Mouse (Mus musculus): ENCODE data around the gene Ercc6. TPM values are rescaled to one million over a fixed set of nuclear protein-coding genes. Genes with fewer than 3 reads are reported as not detected.

Gene Ercc6
- total RNA-seq, 1 experiment from 2014 or later, result 29.1 TPM

DNA sequence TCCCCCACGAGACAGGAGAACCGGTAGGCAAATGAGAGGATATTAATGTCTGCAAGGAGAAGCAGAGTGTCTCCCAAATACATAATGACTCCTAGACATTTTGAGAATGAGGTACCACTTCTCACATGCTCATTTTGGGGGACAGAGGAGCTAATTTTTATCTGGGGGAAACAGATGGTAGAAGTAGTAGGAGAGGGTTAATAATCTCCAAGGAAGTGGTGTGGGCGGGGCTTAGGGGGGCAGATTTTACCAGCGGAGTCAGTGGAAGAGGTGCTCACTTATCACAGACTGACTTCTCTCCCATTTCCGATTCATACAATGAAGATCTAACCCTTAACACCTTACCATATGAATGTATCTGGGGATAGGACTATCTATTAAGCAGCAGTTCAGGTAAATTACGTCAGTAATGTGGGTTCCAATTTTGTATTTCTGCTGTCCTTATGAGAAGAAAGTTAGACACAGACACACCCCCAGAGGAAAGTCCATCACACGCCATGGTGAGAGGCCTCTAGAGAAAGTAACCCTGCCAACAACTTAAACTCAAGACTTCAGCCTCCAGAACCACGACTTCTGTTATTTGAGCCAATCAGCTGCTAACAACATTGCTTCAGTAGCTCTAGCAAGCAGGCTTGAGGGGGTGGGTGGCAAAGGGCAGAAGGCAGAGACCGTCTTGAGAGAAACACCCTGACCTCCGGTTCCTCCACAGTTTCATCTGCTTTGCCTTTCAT, 5.1 kb upstream of the Ercc6 start:
- ATAC-seq (replicated peaks in 1 of 2; ENCODE audit: insufficient read depth in 1 of 2, low FRiP score in 2 of 2, low TSS enrichment in 1 of 2, low read depth in 1 of 2, poor library complexity in 2 of 2, severe bottlenecking in 2 of 2), result no peak; a peak in 1 of 4 replicates

DNA sequence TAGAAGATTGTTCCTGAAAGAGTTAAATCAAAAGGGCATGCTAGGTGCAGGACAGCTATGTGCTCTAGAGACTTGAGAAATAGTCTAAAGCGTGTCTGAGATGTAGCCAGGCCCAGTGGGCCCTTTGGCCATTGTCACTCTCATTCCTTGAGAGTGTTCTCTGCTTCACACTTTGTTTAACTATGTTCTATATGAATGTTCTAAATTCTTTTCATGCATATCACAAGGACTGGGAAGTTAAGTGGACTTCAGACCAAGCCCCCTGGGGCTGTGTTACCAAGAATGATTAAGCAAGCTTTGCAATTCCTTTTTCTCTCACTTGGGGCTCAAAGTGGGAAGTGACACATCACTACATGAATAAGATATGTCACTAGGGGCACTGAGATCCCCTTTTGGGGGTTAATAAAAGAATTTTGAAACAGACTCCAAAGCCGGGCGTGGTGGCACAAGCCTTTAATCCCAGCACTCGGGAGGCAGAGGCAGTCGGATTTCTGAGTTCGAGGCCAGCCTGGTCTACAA, 3.8 kb upstream of the Ercc6 start:
- ATAC-seq (replicated peaks in 1 of 2; ENCODE audit: insufficient read depth in 1 of 2, low FRiP score in 2 of 2, low TSS enrichment in 1 of 2, low read depth in 1 of 2, poor library complexity in 2 of 2, severe bottlenecking in 2 of 2), result no peak

DNA sequence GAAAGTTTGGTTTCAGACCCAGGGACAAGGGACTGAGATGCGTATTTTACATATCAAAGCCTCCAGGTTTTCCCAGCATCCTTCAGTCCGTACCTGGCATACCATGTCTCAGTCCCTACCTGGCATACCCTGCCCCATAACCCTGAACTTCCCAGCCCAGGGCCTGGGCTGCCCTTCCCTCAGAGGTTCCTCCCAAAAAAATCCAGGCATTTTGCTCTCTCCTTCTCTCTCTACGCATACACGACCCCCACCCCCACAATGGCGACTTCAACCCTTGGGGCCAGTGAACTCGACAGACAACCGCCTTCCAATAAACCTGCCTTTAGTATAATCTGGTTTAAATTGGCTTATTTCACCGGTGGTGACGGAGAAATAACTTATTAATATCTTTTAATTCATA, 409 bp upstream of the Ercc6 start:
- ATAC-seq (replicated peaks in 1 of 2; ENCODE audit: insufficient read depth in 1 of 2, low FRiP score in 2 of 2, low TSS enrichment in 1 of 2, low read depth in 1 of 2, poor library complexity in 2 of 2, severe bottlenecking in 2 of 2), result no peak

DNA sequence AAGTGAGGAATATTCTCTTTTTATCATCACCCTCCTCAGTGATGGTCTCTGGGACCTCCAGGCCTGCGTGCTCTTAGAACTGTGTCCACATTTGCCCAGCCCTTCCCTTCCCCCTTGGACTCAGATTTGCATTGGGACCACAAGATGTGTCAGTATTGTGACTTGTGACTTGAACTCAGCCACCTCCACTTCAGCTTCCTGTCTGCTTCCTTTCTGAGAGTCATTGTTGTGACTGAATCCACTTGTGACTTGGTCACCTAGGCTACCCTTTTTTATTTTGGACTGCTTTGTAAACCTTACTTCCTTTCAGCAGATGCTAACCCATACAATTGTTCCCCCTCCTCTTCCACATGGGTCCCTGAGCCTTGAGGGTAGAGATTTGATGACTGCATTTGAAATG, 2.8 kb downstream of the Ercc6 start:
- peak; percentile 65 to 68 for ATAC-seq (replicated peaks in 1 of 2; ENCODE audit: insufficient read depth in 1 of 2, low FRiP score in 2 of 2, low TSS enrichment in 1 of 2, low read depth in 1 of 2, poor library complexity in 2 of 2, severe bottlenecking in 2 of 2)

DNA sequence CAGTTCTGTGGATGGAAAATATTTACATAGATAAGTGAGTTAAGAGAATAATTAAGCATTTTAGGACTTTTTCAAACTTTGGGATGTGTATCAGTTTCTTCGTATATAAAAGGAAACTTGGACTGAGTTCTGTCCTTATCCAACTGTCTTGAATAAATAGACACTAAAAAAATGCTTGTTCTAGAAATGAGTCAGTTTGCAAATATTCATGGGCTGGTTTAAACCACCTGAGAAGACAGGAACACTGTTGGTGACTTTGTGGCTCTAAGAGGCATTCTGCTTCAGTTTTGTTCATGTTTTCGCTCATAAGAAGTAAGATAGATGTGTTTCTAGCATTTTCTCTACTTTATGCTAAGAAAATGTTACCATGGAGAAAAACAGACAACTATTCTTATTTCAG, 5.2 kb downstream of the Ercc6 start:
- ATAC-seq (replicated peaks in 1 of 2; ENCODE audit: insufficient read depth in 1 of 2, low FRiP score in 2 of 2, low TSS enrichment in 1 of 2, low read depth in 1 of 2, poor library complexity in 2 of 2, severe bottlenecking in 2 of 2), result no peak

DNA sequence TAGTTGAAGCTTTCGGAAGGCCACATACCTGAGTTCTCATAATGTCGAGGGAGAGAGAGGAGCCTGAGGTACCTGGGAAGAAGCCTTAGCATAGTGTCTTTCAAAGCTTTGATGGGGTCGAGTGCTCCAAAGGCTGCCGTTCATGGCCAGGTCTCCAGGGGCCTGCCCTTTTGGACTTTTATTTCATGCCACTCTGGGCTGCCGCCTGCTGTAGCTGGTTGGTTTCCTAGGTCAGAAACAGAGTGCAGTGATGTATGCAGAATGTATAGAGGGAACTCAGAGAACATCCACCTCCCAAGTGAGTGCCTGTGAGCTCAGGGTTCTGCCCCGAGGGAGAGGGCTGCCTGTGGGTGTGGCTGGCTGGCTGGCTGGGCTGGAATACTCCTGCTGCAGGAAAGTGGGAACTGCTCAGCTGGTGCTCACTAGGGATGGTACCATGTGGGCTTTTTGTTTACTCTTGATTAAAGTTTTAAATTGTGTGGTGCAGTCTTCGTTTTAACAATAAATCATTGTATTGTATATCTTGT, 7.1 kb downstream of the Ercc6 start:
- ATAC-seq (replicated peaks in 1 of 2; ENCODE audit: insufficient read depth in 1 of 2, low FRiP score in 2 of 2, low TSS enrichment in 1 of 2, low read depth in 1 of 2, poor library complexity in 2 of 2, severe bottlenecking in 2 of 2), result no peak

DNA sequence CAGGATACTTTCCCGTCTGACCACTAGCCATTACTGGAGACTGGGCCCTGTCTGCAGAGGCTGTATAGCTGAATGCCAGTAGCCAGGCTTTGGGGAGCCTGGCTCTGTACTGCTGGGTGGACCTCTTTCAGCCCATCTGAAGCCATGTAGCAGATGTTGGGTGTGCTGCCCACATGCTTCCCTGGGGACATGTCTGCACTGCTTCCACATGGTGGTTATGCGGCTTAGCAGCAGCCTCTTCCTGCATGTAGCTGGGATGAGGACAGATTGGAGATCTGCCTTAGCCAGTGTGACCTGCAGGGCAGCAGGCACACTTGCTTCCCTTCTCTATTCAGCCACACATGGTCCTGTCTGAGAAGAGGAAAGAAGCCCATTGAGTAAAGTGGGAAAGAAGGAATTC, 9.0 kb downstream of the Ercc6 start:
- ATAC-seq (replicated peaks in 1 of 2; ENCODE audit: insufficient read depth in 1 of 2, low FRiP score in 2 of 2, low TSS enrichment in 1 of 2, low read depth in 1 of 2, poor library complexity in 2 of 2, severe bottlenecking in 2 of 2), result no peak

DNA sequence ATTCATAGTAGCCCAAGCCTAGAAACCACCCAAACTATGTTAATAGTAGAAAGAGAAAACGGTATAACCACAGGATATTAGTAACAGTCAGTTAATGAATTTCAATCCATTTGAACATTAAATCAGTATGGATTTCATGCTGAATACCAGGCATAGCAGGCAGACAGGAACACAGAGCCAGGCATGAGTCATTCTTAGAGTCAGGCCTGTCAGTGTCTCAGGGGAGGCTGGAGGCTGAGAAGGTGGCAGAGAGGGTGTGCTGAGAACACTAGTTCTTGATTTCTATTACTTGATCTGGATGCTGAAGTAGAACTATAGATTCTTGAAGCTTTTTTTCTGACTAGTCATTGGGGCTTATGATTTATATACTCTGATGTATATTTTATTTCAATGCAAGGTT, 10.8 kb downstream of the Ercc6 start:
- ATAC-seq (replicated peaks in 1 of 2; ENCODE audit: insufficient read depth in 1 of 2, low FRiP score in 2 of 2, low TSS enrichment in 1 of 2, low read depth in 1 of 2, poor library complexity in 2 of 2, severe bottlenecking in 2 of 2), result no peak

DNA sequence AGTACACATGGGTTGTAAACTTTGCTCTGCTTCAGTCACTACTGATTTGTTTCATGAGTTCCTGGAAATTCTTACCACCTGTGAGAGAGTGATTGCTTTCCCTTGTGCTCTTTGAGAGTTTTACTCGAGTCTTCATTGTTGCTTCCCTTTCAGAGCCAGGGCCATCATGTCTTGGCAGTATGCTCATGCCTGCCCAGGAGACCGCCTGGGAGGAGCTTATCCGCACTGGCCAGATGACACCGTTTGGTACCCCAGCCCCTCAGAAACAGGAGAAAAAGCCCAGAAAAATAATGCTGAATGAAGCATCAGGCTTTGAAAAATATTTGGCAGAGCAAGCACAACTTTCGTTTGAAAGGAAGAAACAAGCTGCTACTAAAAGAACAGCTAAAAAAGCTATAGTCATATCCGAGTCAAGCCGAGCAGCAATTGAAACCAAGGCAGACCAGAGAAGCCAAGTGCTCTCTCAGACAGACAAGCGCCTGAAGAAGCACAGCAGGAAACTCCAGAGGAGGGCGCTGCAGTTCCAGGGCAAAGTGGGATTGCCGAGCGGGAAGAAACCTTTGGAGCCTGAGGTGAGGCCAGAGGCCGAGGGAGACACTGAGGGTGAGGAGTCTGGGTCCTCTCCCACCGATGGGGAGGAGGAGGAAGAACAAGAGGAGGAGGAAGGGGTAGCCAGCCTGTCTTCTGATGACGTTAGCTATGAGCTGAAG, 12.8 kb downstream of the Ercc6 start:
- no peak for ATAC-seq (replicated peaks in 1 of 2; ENCODE audit: insufficient read depth in 1 of 2, low FRiP score in 2 of 2, low TSS enrichment in 1 of 2, low read depth in 1 of 2, poor library complexity in 2 of 2, severe bottlenecking in 2 of 2)

DNA sequence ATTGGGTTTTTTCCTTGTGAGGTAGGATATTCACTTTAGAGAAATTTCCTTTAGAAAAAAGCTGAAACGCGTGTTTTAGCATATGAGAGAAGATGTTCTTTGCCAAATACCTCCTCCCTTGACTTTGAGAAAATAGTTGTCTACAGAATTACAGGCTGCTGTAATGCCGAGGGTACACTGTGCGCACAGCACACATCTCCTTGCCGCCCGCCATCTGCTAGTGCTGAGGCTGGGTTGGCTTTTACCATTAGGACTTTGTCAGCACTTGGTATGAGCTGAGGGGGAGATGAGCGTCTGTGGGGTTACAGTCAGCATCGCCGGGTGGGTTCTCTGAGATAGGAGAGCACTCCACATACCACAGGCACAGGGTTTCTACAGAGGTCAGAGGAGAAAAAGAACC, 13.9 kb downstream of the Ercc6 start:
- no peak for ATAC-seq (replicated peaks in 1 of 2; ENCODE audit: insufficient read depth in 1 of 2, low FRiP score in 2 of 2, low TSS enrichment in 1 of 2, low read depth in 1 of 2, poor library complexity in 2 of 2, severe bottlenecking in 2 of 2)

DNA sequence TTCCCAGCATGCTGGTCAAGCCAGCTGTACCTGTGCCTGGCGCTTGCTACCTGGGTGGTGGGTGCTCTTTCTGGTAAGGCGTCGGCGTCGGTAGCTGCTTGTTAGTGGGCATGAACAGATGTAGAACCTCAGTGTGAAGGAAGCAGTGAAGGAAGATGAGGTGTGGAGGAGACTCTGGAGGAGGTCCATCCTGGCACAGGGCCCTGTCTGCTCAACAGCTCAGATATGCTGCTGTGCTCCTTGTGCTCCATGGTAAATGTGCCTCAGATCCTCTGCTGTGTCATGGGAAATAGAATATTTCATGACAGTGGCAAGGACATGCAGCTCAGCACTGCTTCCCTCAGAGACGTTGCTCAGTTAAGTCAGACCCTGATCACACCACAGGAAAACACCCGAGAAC, 15.7 kb downstream of the Ercc6 start:
- ATAC-seq (replicated peaks in 1 of 2; ENCODE audit: insufficient read depth in 1 of 2, low FRiP score in 2 of 2, low TSS enrichment in 1 of 2, low read depth in 1 of 2, poor library complexity in 2 of 2, severe bottlenecking in 2 of 2), result no peak

DNA sequence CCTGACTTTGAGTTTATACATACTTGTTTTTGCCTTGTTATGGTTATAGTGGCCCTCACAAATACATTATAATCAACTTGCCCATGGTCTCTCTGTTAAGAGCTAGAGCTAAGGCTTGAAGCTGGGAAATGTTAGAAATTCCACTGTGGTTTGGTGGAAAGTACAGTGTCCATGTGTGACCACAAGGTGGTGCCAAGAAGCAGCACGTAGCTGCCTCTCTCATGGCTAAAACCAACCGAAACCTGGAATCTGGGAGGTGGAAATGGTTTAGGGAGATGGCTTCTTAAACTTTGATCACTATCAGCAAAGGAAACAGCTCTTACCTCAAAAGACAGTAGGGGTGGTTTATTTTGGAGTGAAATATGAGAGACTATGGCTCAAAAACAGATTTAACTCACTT, 17.6 kb downstream of the Ercc6 start:
- peak; percentile 64 to 71 for ATAC-seq (replicated peaks in 1 of 2; ENCODE audit: insufficient read depth in 1 of 2, low FRiP score in 2 of 2, low TSS enrichment in 1 of 2, low read depth in 1 of 2, poor library complexity in 2 of 2, severe bottlenecking in 2 of 2)

DNA sequence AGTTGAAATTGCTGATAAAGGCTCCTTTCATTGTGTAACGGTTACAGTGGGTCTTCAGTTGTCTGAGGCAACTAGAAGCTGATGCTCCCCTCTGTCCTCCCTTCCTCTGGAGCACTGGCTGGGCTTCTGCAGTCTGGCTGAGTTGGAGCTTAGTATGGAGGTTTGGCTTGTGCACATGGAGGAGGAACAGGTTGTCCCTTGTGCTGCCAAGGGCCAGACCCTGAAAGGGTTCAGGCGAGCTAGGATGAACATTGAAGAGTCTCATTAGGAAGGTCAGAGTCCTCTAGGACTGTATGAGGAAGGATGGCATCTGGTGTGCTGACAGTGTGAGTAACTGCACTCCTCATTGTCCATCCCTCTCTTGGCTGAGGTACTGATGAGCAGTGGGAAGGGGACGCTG, 18.1 kb downstream of the Ercc6 start:
- no peak for ATAC-seq (replicated peaks in 1 of 2; ENCODE audit: insufficient read depth in 1 of 2, low FRiP score in 2 of 2, low TSS enrichment in 1 of 2, low read depth in 1 of 2, poor library complexity in 2 of 2, severe bottlenecking in 2 of 2)

DNA sequence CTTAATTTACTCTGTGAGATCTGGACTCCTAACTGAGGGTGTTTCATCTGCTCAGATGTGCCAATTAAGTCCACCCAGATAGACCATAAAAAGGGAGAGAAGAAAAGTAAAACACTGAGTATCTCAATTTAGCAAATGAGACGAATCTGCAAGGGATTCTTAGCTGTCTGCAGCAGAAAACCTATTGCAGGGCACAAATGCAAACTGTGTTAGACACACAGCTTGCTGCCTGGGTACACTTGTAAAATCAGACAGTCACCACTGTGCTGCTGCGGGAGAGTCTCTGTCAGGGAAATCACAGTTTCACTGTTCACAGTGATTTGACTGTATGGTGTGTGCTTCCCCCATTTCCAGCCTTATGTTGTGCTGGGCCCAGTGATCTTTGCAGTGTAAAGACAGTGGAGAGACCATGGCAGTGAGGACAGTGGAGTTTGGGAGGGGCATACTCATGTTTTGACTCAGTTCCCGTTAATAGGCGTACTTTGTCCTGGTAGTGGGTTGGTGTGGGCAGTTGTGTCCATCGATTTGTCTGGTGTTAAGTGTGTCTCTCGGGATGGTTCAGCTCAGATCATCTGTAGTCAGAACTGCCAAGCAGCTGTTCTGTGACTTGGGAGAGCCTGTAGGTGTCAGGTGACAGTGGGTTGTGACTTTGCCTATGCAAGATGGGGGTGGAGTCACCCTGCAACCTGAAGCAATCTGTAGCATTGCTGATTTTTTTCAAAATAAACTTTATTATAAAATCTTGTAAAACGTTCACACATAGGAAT, 19.2 kb downstream of the Ercc6 start:
- ATAC-seq (replicated peaks in 1 of 2; ENCODE audit: insufficient read depth in 1 of 2, low FRiP score in 2 of 2, low TSS enrichment in 1 of 2, low read depth in 1 of 2, poor library complexity in 2 of 2, severe bottlenecking in 2 of 2), result no peak

DNA sequence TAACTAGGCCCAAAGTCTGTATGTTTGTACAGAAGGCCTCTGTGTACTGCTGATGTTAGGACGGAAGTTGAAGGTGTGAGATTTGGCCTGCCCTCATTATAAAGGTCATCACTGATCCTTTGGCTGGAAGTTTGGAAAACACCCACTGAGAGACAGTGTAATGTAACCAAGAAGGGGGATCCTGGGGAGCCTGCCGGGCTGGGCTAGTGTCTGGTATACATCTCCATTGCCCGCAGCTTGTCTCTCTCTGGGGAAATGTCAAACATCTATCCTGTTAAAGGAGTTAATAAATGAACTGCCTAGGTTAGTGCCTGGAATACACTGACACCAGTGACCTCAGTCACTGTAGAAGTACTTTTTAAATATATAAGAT, 19.8 kb downstream of the Ercc6 start:
- no peak for ATAC-seq (replicated peaks in 1 of 2; ENCODE audit: insufficient read depth in 1 of 2, low FRiP score in 2 of 2, low TSS enrichment in 1 of 2, low read depth in 1 of 2, poor library complexity in 2 of 2, severe bottlenecking in 2 of 2)

DNA sequence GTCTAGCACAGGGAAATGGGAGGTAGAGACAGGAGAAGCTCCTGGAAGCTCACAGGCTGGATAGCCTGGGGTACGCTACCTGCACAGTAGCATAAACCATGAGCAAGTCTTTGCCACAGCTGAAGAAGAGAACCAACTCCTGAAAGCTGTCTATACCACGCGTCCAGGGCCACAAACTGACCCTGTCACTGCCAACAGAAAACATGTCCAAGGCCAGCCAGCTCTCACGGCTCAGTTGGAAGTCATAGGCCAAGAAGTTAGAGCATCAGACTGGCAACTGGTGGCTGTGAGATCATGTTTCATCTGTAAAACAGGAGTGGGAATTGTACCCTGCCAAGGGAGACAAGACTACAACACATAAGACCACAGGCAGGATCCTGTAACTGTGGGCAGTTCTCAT, 20.3 kb downstream of the Ercc6 start:
- no peak for ATAC-seq (replicated peaks in 1 of 2; ENCODE audit: insufficient read depth in 1 of 2, low FRiP score in 2 of 2, low TSS enrichment in 1 of 2, low read depth in 1 of 2, poor library complexity in 2 of 2, severe bottlenecking in 2 of 2)

DNA sequence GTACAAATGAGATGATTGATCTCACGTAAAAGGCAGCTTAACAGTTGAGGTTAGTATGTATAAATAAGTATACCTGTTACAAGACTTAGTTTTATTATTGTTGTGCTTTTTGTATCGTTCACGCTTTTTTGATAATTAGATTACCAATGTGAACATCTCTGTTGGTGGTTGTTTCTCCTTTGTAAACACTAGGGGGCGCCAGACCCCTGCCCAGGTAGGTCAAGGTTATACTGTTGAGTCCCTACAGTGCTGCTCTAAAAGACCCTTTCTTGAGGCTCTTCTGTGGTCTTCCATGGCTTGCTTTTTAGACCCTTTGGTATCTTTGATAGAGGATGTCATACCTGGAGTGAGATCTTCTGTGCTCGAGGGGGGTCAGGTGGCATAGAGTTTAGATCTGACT, 20.8 kb downstream of the Ercc6 start:
- ATAC-seq (replicated peaks in 1 of 2; ENCODE audit: insufficient read depth in 1 of 2, low FRiP score in 2 of 2, low TSS enrichment in 1 of 2, low read depth in 1 of 2, poor library complexity in 2 of 2, severe bottlenecking in 2 of 2), result no peak

DNA sequence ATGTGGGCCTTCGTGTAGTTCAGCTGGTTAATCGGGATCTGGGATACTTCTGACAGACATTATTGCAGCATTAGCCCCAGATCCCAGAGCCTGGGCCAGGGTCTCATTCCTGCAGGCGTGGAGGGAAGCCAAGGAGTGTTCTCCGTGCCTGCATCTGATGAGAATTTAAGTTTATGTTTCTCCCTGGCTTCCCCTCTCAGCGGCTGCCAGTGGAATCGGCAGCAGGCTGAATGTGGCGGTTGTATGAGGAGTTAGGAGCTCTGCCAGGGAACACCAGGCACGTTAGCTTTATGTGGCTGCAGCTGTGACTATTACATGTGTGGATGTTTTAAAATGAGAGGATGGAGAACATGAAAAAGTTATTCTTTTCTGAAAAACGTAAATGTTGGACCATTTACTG, 23.4 kb downstream of the Ercc6 start:
- no peak for ATAC-seq (replicated peaks in 1 of 2; ENCODE audit: insufficient read depth in 1 of 2, low FRiP score in 2 of 2, low TSS enrichment in 1 of 2, low read depth in 1 of 2, poor library complexity in 2 of 2, severe bottlenecking in 2 of 2)

Measured in hematopoietic stem cell, adult 5-6 weeks (primary cell).